Mouse (Mus musculus) cerebellum, adult 2 months (tissue): ENCODE results near the gene 1700037H04Rik. TPM values are rescaled to one million over a fixed set of nuclear protein-coding genes. Genes with fewer than 3 reads are reported as not detected.

Experiments used
- DNase-seq, 2 experiments: peaks; one replicate each; pipeline ENCODE4 v3.0.0; 2021
- H3K27ac ChIP-seq: fragments of 200-500 bp; 2 replicates; pipeline ENCODE4 v1.5.1; 2012; ENCODE audit warnings: low read length, control low read depth, inconsistent platforms; ENCODE audit not compliant: insufficient read depth
- H3K27me3 ChIP-seq: fragments of 200-500 bp; 2 replicates; pipeline ENCODE4 v1.6.1; 2012; ENCODE audit warnings: inconsistent platforms, mild to moderate bottlenecking, low read length, moderate library complexity; ENCODE audit not compliant: control insufficient read depth, insufficient read depth
- H3K4me1 ChIP-seq: fragments of 200-500 bp; 2 replicates; pipeline ENCODE4 v1.6.1; 2011; ENCODE audit warnings: low read length; ENCODE audit not compliant: control insufficient read depth, insufficient read depth
- H3K4me3 ChIP-seq: fragments of 200-500 bp; replicated peaks from 2 replicates; pipeline ENCODE3; 2011; ENCODE audit warnings: mild to moderate bottlenecking, low read depth, low read length, control low read depth; ENCODE audit not compliant: insufficient read depth
- CTCF ChIP-seq: fragments of 200-500 bp; IDR thresholded peaks from 2 replicates; pipeline ENCODE4 v1.5.1; 2011; ENCODE audit warnings: low read depth, mild to moderate bottlenecking, control low read depth, low read length, moderate library complexity, borderline replicate concordance; ENCODE audit not compliant: insufficient read depth
- POLR2A ChIP-seq: fragments of 200-500 bp; IDR thresholded peaks from 2 replicates; pipeline ENCODE4 v1.6.1; 2011; ENCODE audit warnings: low read length, control low read depth, borderline replicate concordance; ENCODE audit not compliant: insufficient read depth
- WGBS: fragments of 180-500 bp; shearing (Covaris S2); methylation state at CpG from one replicate; pipeline ENCODE4 v1.1.7; 2018; 5-methylcytosine and 5-hydroxymethylcytosine counted together
- polyA plus RNA-seq: library from polyadenylated mRNA; depleted of rRNA; stranded (reverse); fragments of >200 nt; gene quantifications from 2 replicates; pipeline ENCODE4 v1.2.3, GENCODE M21; 2012; rRNA removed

1700037H04Rik gene
- polyA plus RNA-seq = 137 and 143 TPM in 2 replicates

GRCm38 (mm10) chr2:131159938-131160581, at the start of gene 1700037H04Rik:
Gene 1700037H04Rik (minus strand): TSS chr2:131160081.
- peak; percentile 95 to 97 for DNase-seq
- under 1% methylated on average over 54 of the region's 54 CpGs for WGBS
- H3K27ac ChIP-seq = peak within 1 kb of the TSS; percentile 30; the same call in 1 of the 2 replicates
- H3K4me1 ChIP-seq = no peaks in the 10 kb centered on the region
- no peaks in the 10 kb centered on the region for H3K27me3 ChIP-seq
- peak within 1 kb of the TSS; percentile 79 for H3K4me3 ChIP-seq
- TF ChIP-seq POLR2A (peak; percentile 99), CTCF (no peak)

- no peak for DNase-seq
- Histone ChIP-seq H3K27ac (peak overlapping the region; percentile 95), H3K4me1 (peaks cover 7% of the 10 kb centered on the region), H3K27me3 (no peaks in the 10 kb centered on the region), H3K4me3 (no peak overlapping the region)
- 35% methylated on average over 4 of the region's 4 CpGs for WGBS
- TF ChIP-seq POLR2A = no peak
These were observed 49.4 kb upstream of the 1700037H04Rik start for GRCm38 (mm10) chr2:131209125-131209795.

- TF ChIP-seq POLR2A = no peak
- no peak for TF ChIP-seq CTCF
- Histone ChIP-seq H3K27me3 (no peaks in the 10 kb centered on the region), H3K27ac (no peak overlapping the region), H3K4me1 (peaks cover 4% of the 10 kb centered on the region), H3K4me3 (no peak overlapping the region)
- no peak for DNase-seq
- WGBS = 98% methylated on average over 2 of the region's 2 CpGs
These were observed 48.5 kb upstream of the 1700037H04Rik start for GRCm38 (mm10) chr2:131208356-131208755.

- TF ChIP-seq CTCF (no peak), POLR2A (no peak)
- no peaks in the 10 kb centered on the region for H3K27me3 ChIP-seq
- H3K27ac ChIP-seq = no peak within 1 kb of the TSS
- DNase-seq = no peak
- 84% methylated on average over 4 of the region's 4 CpGs for WGBS
- H3K4me1 ChIP-seq = peaks cover 1% of the 10 kb centered on the region; the same call in 1 of the 2 replicates
- no peak within 1 kb of the TSS for H3K4me3 ChIP-seq
These were observed 46.9 kb upstream of the 1700037H04Rik start, which contains the start of gene Ap5s1 for GRCm38 (mm10) chr2:131206778-131207177. Gene Ap5s1 (plus strand): TSS chr2:131207078.

GRCm38 (mm10) chr2:131205521-131206182, 45.8 kb upstream of the 1700037H04Rik start:
- TF ChIP-seq POLR2A (no peak), CTCF (no peak)
- Histone ChIP-seq H3K27ac (no peak overlapping the region), H3K4me3 (no peak overlapping the region), H3K27me3 (no peaks in the 10 kb centered on the region), H3K4me1 (peaks cover 7% of the 10 kb centered on the region; the same call in 1 of the 2 replicates)
- no peak for DNase-seq
- 94% methylated on average over 8 of the region's 8 CpGs for WGBS

GRCm38 (mm10) chr2:131204410-131204981, 44.6 kb upstream of the 1700037H04Rik start:
- peaks cover 7% of the 10 kb centered on the region; the same call in 1 of the 2 replicates for H3K4me1 ChIP-seq
- TF ChIP-seq CTCF = no peak
- TF ChIP-seq POLR2A = no peak
- H3K27me3 ChIP-seq = no peaks in the 10 kb centered on the region
- no peak overlapping the region for H3K4me3 ChIP-seq
- DNase-seq = peak; percentile 32 to 40
- WGBS = 27% methylated on average over 7 of the region's 7 CpGs
- no peak overlapping the region for H3K27ac ChIP-seq

- Histone ChIP-seq H3K27me3 (no peaks in the 10 kb centered on the region), H3K4me3 (no peak overlapping the region), H3K27ac (no peak overlapping the region), H3K4me1 (peaks cover 7% of the 10 kb centered on the region; the same call in 1 of the 2 replicates)
- TF ChIP-seq POLR2A (no peak), CTCF (no peak)
- DNase-seq = no peak
- 95% methylated on average over 6 of the region's 6 CpGs for WGBS
These were observed 44.0 kb upstream of the 1700037H04Rik start for GRCm38 (mm10) chr2:131203816-131204409.
